Mouse (Mus musculus): ENCODE measurements around the gene Pigw.
A peak's percentile ranks its signal among the peaks of the same experiment; 100 is the strongest.

DNA sequence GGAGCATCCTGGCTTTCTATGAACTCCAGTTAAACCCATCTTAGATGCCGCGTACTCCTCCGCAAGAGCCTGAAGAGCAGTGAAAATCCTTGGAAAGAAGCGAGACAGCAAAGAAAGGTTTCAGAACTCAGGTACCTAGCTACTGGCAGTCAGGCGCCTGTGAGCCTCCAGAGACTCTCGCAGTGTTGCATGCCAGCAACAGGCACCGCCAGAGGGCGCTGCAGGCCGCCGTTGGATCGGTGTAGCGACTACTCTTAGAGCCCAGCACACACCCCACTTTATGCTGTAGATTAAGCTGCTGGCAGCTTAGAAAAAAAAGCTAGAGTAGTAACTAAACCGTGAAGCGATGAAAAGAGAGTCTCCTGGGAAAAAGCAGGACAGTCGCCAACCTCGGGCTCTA lies 38.3 kb upstream of the Pigw start:
- TF ChIP-seq CTCF (conservative IDR thresholded peaks at IDR 0.05; ENCODE audit: low read length), result peak; percentile 88
- no peak for TF ChIP-seq POU5F1 (IDR thresholded peaks at IDR 0.05; ENCODE audit: borderline replicate concordance, low read length)
- no peak for TF ChIP-seq NANOG (IDR thresholded peaks at IDR 0.05; ENCODE audit: borderline replicate concordance, low read length)
